Mouse (Mus musculus) neural tube, postnatal 0 days (tissue): Measurements from ENCODE around the gene Csrnp1. TPM values are rescaled to one million over a fixed set of nuclear protein-coding genes. Genes with fewer than 3 reads are reported as not detected.

Source experiments
- polyA plus RNA-seq: library from polyadenylated mRNA; unstranded; fragments of >200 nt; fragmentation: Nextera tagmentation; extraction: Ambion mirVana; gene quantifications from 2 replicates; pipeline ENCODE4 v1.2.1, GENCODE M21; 2015

Gene Csrnp1
- polyA plus RNA-seq = 1.5 and 2.4 TPM in 2 replicates

DNA sequence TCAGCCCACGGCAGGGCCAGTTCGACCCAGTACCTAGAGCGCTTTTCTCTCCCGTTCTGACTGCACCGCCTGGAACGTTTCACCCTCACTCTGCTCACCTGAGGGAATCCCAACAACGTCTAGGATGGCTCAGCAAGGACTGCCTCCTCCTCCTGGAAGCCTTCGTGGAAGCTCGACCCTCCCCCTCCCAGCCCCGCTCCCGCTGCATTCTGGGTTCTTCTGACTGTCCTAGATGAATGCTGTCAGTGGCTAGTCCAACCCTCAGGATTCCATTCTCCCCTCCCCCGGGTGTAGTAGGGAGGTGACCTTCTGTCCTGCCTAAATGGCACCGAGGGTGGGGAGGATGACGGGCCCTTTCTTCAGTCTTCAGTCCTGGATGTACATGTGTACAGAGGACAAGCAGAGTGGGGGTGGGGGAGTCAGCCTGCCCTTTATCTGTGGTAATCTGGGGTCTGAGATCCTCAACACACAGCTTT lies at the start of gene Csrnp1:
Gene Csrnp1 (minus strand): TSS at position 123 of the 476 bp plus-strand sequence.

DNA sequence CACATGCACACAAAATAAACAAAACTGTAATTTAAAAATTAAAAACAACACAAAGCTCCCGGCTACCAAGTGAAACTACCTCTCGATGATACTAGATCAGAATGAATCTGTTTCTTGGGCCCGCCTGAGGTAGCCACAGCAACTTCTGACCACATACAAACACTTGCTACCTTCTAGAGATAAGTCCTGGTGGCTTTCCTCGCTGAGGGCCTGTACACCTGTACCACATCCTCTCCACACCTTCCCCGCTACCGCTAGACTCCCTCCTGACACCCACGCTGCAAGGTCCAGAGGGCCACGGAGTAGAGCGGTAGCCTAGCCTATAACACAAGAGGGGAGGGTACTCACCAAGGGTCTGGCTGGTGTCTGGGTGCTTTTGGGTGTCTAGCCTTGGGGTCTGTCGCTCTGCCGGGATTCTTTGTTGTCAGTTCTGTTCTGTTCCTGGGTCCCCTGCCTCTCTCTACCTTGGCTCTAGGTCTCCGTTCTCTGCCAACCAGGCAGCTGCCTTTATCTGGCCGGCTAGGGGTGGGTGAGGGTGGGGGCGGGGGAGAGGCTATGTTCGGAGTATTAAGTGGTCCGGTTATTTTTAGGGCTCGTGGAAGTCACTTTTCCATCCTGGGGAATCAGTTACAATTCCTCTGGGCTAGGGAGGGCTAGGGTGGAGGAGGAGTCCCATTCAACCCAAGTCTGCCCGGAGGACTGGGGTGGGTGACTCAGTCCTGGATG lies 38.8 kb upstream of the Csrnp1 start, which contains the start of gene Xirp1:
Gene Xirp1 (minus strand): TSS at position 513 of the 726 bp plus-strand sequence.

DNA sequence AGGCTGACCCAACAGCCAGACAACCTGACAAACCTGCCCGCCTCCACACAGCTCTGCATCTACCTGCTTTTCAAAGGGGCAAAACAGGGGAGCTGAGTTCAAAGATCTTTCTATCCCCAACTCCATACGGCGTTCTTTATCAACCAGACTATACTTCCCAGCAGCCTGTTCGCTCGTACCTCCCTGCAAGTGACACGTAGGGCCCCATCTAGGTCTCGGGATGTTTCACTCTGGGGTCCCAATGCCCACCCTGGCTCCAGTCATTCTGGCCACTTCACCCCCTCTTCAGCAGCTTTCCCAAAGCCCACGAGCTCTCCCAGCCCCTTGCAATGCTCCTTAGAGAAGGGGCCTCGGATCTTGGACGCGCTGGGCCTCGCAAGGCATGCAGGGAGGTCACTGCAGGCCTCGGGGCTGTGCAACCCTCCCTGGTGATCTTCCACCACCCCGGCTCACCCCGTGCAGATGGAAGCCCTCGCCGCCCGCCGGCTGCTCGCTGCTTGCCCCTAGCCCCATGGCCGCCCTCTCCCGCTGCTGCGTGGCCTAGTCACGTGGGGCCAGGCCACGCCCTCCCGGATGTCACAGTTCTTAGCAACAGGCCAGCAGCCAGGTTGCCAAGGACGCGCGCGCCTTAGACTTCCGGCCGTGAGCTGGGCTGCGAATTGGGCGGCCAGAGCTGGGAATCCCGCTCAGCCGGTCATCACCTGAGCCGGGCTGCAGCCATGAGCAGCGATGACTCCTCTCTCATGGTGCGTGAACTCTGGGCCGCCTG lies 47.3 kb downstream of the Csrnp1 start, which contains the start of the genes Gorasp1 and Ttc21a:
Gene Gorasp1 (minus strand): TSS at position 561 of the 769 bp plus-strand sequence.
Gene Ttc21a (plus strand): TSS at position 602 of the 769 bp plus-strand sequence.

Other genes starting within 250 kb of the Csrnp1 start
- 0.25 and 1.0 TPM in 2 replicates for gene Scn11a, start 159.2 kb downstream of the Csrnp1 start, polyA plus RNA-seq
- 41.8 and 47.1 TPM in 2 replicates for gene Wdr48, start 89.8 kb downstream of the Csrnp1 start, polyA plus RNA-seq
- gene Gorasp1, start 47.1 kb downstream of the Csrnp1 start, polyA plus RNA-seq = 18.9 and 20.3 TPM in 2 replicates
- 0.92 and 1.1 TPM in 2 replicates for gene Ttc21a, start 47.1 kb downstream of the Csrnp1 start, polyA plus RNA-seq
- not detected in 2 replicates for gene Xirp1, start 38.9 kb upstream of the Csrnp1 start, polyA plus RNA-seq
- gene Cx3cr1, start 85.2 kb upstream of the Csrnp1 start, polyA plus RNA-seq = 18.0 and 20.0 TPM in 2 replicates
- gene Ccr8, start 107.5 kb upstream of the Csrnp1 start, polyA plus RNA-seq = not detected in 2 replicates
- gene Slc25a38, start 125.7 kb upstream of the Csrnp1 start, polyA plus RNA-seq = 42.0 and 45.4 TPM in 2 replicates
- gene Rpsa, start 143.0 kb upstream of the Csrnp1 start, polyA plus RNA-seq = 890 and 945 TPM in 2 replicates
- 4.1 and 18.4 TPM in 2 replicates for gene Mobp, start 165.0 kb upstream of the Csrnp1 start, polyA plus RNA-seq